Mouse (Mus musculus) layer of hippocampus, adult 18-20 months (tissue): ENCODE results near the gene Map3k11. TPM values are rescaled to one million over a fixed set of nuclear protein-coding genes. Genes with fewer than 3 reads are reported as not detected.
"Not testable (repeated sequence)": the region's sequence is repeated elsewhere in the genome, so short reads cannot be mapped to it uniquely, and the experiment has no call there.

Source experiments
- DNase-seq, 2 experiments: peaks; one replicate each; pipeline ENCODE4 v3.0.0; 2022; ENCODE audit warnings: low spot score in 2 of 2
- total RNA-seq, 2 experiments: library from RNA; stranded (reverse); gene quantifications; 2 replicates each; pipeline ENCODE4 v1.2.3; 2021

The Map3k11 gene
- total RNA-seq, 2 experiments from 2014 or later = 17.6 to 18.1 TPM

DNA sequence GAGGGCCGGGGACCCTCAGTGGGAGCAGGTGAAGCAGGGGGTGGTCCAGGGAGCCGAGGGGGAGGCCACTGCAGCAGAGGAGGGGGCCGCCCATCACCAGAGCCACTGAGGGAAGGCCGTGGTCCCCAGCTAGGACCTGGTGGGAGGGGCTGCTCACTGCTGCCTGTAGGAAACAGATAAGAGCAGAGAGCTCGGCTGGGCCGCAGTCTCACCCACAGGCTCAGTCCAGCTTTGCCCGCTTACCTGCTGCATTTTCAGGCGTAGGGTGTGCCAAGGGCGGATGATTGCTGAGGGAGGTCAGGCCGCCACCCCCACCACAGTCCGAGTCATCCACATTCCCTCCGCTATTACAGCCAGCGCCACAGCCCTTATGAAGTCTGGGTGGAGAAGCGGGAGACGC lies 23.1 kb upstream of the Map3k11 start:
- DNase-seq = no peak

DNA sequence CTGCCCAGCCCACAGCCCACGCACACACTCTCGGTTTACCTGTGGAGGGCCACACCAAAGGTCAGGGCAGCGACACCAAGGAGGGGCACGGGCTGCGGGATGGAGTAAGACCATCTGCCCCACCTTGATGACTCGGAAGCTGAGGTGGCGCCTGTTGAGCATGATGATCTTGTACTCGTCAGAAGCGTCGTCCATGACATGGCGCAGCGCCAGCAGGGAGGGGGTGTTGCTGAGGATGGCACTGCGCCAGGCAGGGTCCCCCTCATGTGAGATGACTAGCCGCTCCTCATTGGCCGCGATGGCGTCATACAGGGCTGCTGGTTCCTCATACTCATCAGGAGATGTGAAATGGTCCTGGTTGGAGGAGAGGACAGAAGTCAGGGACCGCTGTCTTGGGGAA lies 22.2 kb upstream of the Map3k11 start:
- DNase-seq = no peak

- DNase-seq = no peak
These were observed 20.2 kb upstream of the Map3k11 start for GRCm38 (mm10) chr19:5668372-5668771.

DNA sequence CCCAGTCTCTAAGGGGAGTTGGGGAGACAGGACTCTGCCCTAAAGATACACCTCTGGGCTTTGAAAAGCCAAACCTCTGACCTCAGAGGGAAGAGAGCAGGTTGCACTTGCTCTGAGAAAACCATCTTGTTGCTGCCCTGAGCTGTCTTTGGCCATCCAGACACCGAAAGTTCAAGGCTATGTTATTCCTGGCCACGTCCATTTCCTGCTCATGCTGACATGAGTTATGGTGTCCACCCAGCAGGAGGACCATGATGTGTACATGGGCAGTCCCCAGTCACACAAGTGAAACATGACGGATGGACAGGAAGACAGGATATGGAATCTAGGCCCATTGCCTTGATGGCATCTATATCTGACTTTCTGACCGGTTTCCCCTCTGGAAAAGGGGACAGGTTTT lies 8.1 kb upstream of the Map3k11 start:
- no peak for DNase-seq

DNA sequence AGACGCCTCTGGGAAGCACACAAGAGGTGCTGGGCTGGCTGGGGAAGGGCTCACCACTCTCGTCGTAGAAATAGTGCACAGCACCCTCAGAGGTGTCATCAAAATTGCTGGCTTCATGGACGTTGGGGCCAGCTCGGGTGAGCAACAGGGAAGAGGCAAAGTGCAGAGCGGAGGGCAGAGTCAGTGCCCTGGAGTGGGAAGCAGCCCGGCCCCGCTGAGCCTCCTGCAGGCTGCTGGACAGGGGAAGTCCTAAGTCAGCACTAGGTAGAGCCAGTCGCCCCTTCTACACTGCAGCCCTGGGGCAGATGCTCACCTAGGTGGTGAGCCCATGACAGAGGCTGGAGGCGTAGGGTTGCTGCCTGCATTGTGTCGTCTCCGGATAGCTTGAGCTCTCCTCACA lies 4.3 kb upstream of the Map3k11 start:
- DNase-seq = no peak

GRCm38 (mm10) chr19:5684985-5685384 lies 3.6 kb upstream of the Map3k11 start:
- no peak for DNase-seq

DNA sequence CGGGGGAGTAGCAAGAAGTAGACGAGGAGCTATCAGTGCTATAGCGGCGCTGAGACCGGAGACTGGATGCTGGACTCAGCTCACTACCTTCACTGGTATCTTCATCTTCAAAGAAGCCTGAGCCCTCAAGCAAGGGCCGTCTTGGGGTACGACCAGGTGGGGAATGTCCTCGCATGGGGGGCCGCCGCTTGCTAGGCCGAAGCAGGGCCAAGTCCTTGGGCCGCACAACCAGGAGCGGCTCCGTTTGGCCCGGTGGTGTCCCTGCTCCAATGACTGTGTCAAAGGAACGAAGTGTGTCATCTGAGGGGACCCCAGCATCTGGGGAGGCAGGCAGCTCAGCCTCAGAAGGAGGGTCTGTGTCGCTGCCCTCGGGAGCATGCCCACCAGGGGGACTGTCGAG lies 3.1 kb upstream of the Map3k11 start:
- DNase-seq = no peak

GRCm38 (mm10) chr19:5685861-5686260 lies 2.7 kb upstream of the Map3k11 start:
- no peak for DNase-seq

- DNase-seq = no peak
These were observed 2.1 kb upstream of the Map3k11 start for GRCm38 (mm10) chr19:5686437-5686836.

- not testable (repeated sequence) for DNase-seq
These were observed 1.6 kb upstream of the Map3k11 start for GRCm38 (mm10) chr19:5686954-5687353.

GRCm38 (mm10) chr19:5687738-5688137 lies 804 bp upstream of the Map3k11 start:
- DNase-seq = no peak

DNA sequence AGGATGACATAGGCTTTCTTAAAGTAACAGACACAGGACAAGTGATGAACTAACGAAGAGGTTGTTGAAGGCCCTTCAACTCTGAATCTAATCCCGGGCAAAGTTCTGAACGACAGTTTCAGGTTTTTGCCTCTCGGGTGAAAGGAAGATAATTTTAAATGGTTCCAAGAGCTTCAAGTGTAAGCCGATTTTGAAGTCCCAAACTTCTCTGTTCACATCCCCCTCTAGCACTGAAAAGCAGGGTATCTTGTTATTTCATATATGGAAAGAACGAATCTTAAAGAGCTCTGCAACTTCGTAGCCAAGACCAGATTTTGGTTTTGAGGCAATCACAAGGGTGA lies 516 bp downstream of the Map3k11 start:
- peak in 1 of 2 experiments; percentile 24 for DNase-seq

- peak; percentile 67 to 76 for DNase-seq
These were observed 1.2 kb downstream of the Map3k11 start for GRCm38 (mm10) chr19:5689565-5690342.

GRCm38 (mm10) chr19:5690343-5690735 lies 1.8 kb downstream of the Map3k11 start:
- DNase-seq = no peak

DNA sequence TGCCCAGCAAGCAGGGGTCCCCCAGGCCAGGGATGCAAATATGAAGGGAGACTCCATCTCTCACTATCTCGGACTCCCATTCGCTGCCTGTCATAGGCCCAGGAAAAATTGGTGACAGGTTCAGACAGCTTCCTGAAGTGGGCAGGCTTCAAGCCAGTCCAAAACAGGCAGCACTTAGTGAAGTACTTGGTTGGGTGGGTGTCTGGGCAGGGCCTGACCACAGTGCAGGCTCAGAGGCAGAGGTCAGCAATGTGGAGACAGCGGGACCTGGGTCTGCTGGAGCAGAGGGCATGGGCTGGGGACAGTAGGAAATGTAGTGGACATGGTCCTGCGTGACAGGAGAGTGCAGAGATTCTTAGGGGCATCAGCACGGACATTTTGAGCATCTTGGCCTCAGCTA lies 3.1 kb downstream of the Map3k11 start:
- DNase-seq = no peak

- no peak for DNase-seq
These were observed 3.8 kb downstream of the Map3k11 start for GRCm38 (mm10) chr19:5692086-5692912.

- peak in 1 of 2 experiments; percentile 63 for DNase-seq
These were observed 4.4 kb downstream of the Map3k11 start for GRCm38 (mm10) chr19:5692913-5693396.

DNA sequence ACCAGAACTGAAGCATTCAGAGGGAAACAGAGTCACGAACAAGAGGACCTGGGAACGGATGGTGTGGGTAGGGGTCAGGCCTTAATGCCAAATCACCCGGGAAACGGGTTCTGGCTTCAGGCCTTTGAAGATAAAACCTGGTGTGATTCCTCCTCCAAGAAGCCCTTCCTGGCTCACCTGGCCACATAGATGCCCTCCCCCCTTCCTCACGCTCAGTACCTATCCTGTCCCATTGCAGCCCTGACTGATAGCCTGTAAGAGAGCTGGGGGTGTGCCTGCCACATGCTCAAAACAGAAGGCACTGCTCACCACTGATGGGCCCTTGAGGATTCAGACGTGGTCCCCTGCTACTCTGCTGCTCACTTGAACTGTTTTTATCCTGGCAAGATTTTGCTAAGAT lies 5.3 kb downstream of the Map3k11 start:
- no peak for DNase-seq

GRCm38 (mm10) chr19:5695849-5696462 lies 7.4 kb downstream of the Map3k11 start:
- DNase-seq = no peak

GRCm38 (mm10) chr19:5704163-5704800 lies 15.7 kb downstream of the Map3k11 start, which contains the start of gene Kcnk7:
Gene Kcnk7 (plus strand): TSS chr19:5704367.
- no peak for DNase-seq

DNA sequence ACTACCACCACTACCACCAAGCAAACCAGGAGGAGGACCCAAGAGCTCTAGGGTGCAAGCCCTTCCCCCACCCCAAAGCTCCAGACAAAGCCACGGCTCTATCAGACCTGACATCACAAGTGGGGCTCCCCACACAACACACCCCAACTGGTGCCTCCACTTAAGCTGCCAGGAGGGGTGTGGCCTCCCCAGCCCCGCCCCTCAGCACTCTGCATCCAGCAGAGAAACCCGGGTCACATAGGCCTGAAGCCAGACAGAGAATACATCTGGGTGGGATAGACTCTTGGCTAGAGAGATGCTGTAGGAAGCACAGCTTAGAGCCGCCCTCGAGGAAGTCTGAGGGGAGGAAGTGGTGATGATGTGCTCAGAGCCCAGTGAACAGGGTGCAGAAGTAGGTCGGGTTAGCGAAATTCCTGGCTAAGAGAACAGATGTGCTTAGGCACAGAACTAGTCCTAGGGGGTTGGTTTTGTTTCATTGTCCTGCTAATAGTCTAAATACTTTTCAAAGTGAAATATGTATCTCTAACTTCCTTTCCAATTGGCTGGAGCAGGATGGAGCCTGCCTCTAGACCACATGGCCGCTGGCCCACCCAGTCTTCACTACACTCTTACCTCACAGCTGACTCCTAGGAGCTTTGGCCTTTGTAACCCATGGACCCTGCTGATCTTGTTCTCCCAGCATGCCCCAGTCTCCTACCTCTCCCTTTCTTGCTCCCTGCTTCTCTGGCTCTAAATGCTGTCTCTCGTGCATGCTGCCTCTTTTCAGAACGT lies 16.4 kb downstream of the Map3k11 start:
- no peak for DNase-seq
